Mouse (Mus musculus) E14TG2a.4 (cell line): Measurements from ENCODE around the gene Gpa33.

ENCODE experiments used
- CTCF ChIP-seq: conservative IDR thresholded peaks from 2 replicates; pipeline ENCODE4 v1.5.1; 2014; ENCODE audit warnings: low read length
- NANOG ChIP-seq: IDR thresholded peaks from 2 replicates; pipeline ENCODE4 v1.6.1; 2014; ENCODE audit warnings: borderline replicate concordance, low read length, mixed read lengths
- POU5F1 ChIP-seq: IDR thresholded peaks from 2 replicates; pipeline ENCODE4 v1.6.1; 2014; ENCODE audit warnings: low read length, borderline replicate concordance

- TF ChIP-seq CTCF: no peak
- TF ChIP-seq NANOG: no peak
- no peak for TF ChIP-seq POU5F1
These were observed 53.1 kb downstream of the Gpa33 start for GRCm38 (mm10) chr1:166182952-166183627.
